ENCODE assay signal across 16 mouse cellular contexts in the genomic region with DNA sequence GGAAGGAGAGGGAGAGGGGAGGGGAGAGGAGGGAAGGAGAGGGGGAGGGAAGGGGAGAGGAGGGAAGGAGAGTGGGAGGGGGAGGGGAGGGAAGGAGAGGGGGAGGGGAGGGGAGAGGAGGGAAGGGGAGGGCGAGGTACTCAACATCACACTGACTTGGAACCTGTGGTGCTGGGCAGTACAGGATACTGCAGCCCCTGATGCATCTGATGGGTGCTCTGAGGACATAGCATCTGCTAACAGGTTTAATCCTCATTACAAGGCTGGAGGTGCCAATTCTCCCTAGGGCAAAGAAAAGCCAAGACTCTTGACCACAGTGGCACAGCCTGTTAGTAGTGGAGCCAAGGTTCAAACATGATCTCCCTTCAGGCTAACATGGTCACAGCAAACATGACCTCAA. TPM values are rescaled to one million over a fixed set of nuclear protein-coding genes. Genes with fewer than 3 reads are reported as not detected.
DNase-seq lines count a peak whose midpoint lies in the region; ATAC-seq lines count a peak whose summit lies in the region.
"Had no signal": no experiment of that assay in that cellular context is flagged by ENCODE, and none has a peak within 500 bp of the region (broad histone marks: within the 10 kb centered on the region; RNA-seq: fewer than 3 reads in every experiment).

No protein-coding gene starts in this region.

- no peak overlapping the region for H3K9ac ChIP-seq in kidney, embryonic 14.5 days (ENCODE audit: low read depth, low read length)
- no peak overlapping the region for H3K9ac ChIP-seq in hindbrain, embryonic 12.5 days
- H3K9ac ChIP-seq in neural tube, embryonic 13.5 days: no peak overlapping the region
- H3K9ac ChIP-seq: embryonic facial prominence, embryonic 15.5 days; forebrain, embryonic 12.5 days; limb, embryonic 13.5 days; liver, postnatal 0 days had no signal

- no peak for DNase-seq in kidney, adult 18-20 months
- DNase-seq in midbrain, embryonic 10.5 days (ENCODE audit: low spot score): no peak
- DNase-seq in thymus, postnatal 0 days (ENCODE audit: low spot score): no peak
- DNase-seq in frontal cortex, adult 2 months (ENCODE audit: extremely low spot score in 1 of 2, low spot score in 1 of 2): no peak
- DNase-seq: adrenal gland, adult 8-10 months; cerebellum, adult 2 months; kidney, adult 9 months; liver, postnatal 0 days; lung, postnatal 36 days; thymus, postnatal 4 days had no signal

- 0 out of 2 replicates have a peak, but pooled peaks cover 2% of the 10 kb centered on the region for H3K27me3 ChIP-seq in kidney, embryonic 14.5 days (ENCODE audit: control insufficient read depth, insufficient read depth, low read length)
- H3K27me3 ChIP-seq in hindbrain, embryonic 12.5 days: no peaks in the 10 kb centered on the region
- H3K27me3 ChIP-seq in midbrain, embryonic 10.5 days (ENCODE audit: low read depth, poor library complexity, severe bottlenecking): peaks cover 16% of the 10 kb centered on the region; the same call in 1 of the 2 replicates
- H3K27me3 ChIP-seq in neural tube, embryonic 13.5 days: no peaks in the 10 kb centered on the region
- H3K27me3 ChIP-seq: embryonic facial prominence, embryonic 15.5 days had no signal

- H3K4me1 ChIP-seq in kidney, embryonic 14.5 days (ENCODE audit: control insufficient read depth, insufficient read depth, low read length): peaks cover 6% of the 10 kb centered on the region
- H3K4me1 ChIP-seq in hindbrain, embryonic 12.5 days: peaks cover 19% of the 10 kb centered on the region
- peaks cover 55% of the 10 kb centered on the region for H3K4me1 ChIP-seq in midbrain, embryonic 10.5 days
- H3K4me1 ChIP-seq in neural tube, embryonic 13.5 days (replicated peaks): peaks cover 29% of the 10 kb centered on the region
- H3K4me1 ChIP-seq: limb, embryonic 13.5 days had no signal

- no peak overlapping the region for H3K27ac ChIP-seq in kidney, embryonic 14.5 days (ENCODE audit: low read depth, low read length)
- H3K27ac ChIP-seq in hindbrain, embryonic 12.5 days: peak overlapping the region; percentile 73
- peak overlapping the region; percentile 77 for H3K27ac ChIP-seq in midbrain, embryonic 10.5 days (replicated peaks)
- peak overlapping the region; percentile 80 for H3K27ac ChIP-seq in neural tube, embryonic 13.5 days (replicated peaks)
- H3K27ac ChIP-seq: embryonic facial prominence, embryonic 15.5 days; limb, embryonic 13.5 days had no signal

- no peak overlapping the region for H3K4me3 ChIP-seq in kidney, embryonic 14.5 days (ENCODE audit: low read length)
- H3K4me3 ChIP-seq in hindbrain, embryonic 12.5 days: no peak overlapping the region
- no peak overlapping the region for H3K4me3 ChIP-seq in midbrain, embryonic 10.5 days
- H3K4me3 ChIP-seq in neural tube, embryonic 13.5 days: no peak overlapping the region
- H3K4me3 ChIP-seq: embryonic facial prominence, embryonic 15.5 days; forebrain, embryonic 12.5 days; limb, embryonic 13.5 days had no signal

- WGBS in kidney, embryonic 14.5 days: no CpG with 5 or more reads among the region's 1 CpGs
- WGBS in hindbrain, embryonic 12.5 days: 83% methylated on average over 1 of the region's 1 CpGs
- 80% methylated on average over 1 of the region's 1 CpGs for WGBS in midbrain, embryonic 10.5 days
- WGBS in neural tube, embryonic 13.5 days: 50% methylated on average over 1 of the region's 1 CpGs

- H3K9me3 ChIP-seq in kidney, embryonic 14.5 days (ENCODE audit: control insufficient read depth, low read length): no peaks in the 10 kb centered on the region
- H3K9me3 ChIP-seq in hindbrain, embryonic 12.5 days (replicated peaks): no peaks in the 10 kb centered on the region
- no peaks in the 10 kb centered on the region for H3K9me3 ChIP-seq in midbrain, embryonic 10.5 days (replicated peaks)
- no peaks in the 10 kb centered on the region for H3K9me3 ChIP-seq in neural tube, embryonic 13.5 days
- H3K9me3 ChIP-seq: embryonic facial prominence, embryonic 15.5 days; forebrain, embryonic 12.5 days; limb, embryonic 13.5 days had no signal

- H3K36me3 ChIP-seq in kidney, embryonic 14.5 days (ENCODE audit: control insufficient read depth, insufficient read depth, low read length): no peaks in the 10 kb centered on the region
- H3K36me3 ChIP-seq in hindbrain, embryonic 12.5 days: no peaks in the 10 kb centered on the region
- H3K36me3 ChIP-seq in midbrain, embryonic 10.5 days: no peaks in the 10 kb centered on the region
- no peaks in the 10 kb centered on the region for H3K36me3 ChIP-seq in neural tube, embryonic 13.5 days
- H3K36me3 ChIP-seq: embryonic facial prominence, embryonic 15.5 days; forebrain, embryonic 12.5 days; limb, embryonic 13.5 days had no signal

- ATAC-seq in kidney, embryonic 14.5 days (ENCODE audit: low FRiP score, low TSS enrichment): 0 out of 2 replicates have a peak, but pooled peaks have one; percentile 21
- ATAC-seq in hindbrain, embryonic 12.5 days (ENCODE audit: low FRiP score): peak; percentile 26; the same call in 1 of the 2 replicates
- no peak for ATAC-seq in neural tube, embryonic 13.5 days (ENCODE audit: low read depth)
- ATAC-seq: liver, postnatal 0 days had no signal

- H3K4me2 ChIP-seq in kidney, embryonic 14.5 days (replicated peaks; ENCODE audit: low read depth, low read length): no peak overlapping the region
- H3K4me2 ChIP-seq in hindbrain, embryonic 12.5 days (replicated peaks): no peak overlapping the region
- no peak overlapping the region for H3K4me2 ChIP-seq in neural tube, embryonic 13.5 days
- H3K4me2 ChIP-seq: embryonic facial prominence, embryonic 15.5 days; forebrain, embryonic 12.5 days; limb, embryonic 13.5 days had no signal

RNA-seq across cellular contexts. Expression of gene Pin1, which starts 37.5 kb away (rescaled TPM):
- polyA plus RNA-seq in kidney, embryonic 14.5 days (2014; fragmentation: Nextera tagmentation; extraction: Ambion mirVana): 57.9 and 70.0 TPM in 2 replicates
- polyA plus RNA-seq in hindbrain, embryonic 12.5 days (2016; fragmentation: Nextera tagmentation; extraction: Ambion mirVana): 47.2 and 49.4 TPM in 2 replicates
- 84.0 and 91.4 TPM in 2 replicates for polyA plus RNA-seq in midbrain, embryonic 10.5 days (2016; fragmentation: Nextera tagmentation; extraction: Ambion mirVana)
- polyA plus RNA-seq in neural tube, embryonic 13.5 days (2015; fragmentation: Nextera tagmentation; extraction: Ambion mirVana): 55.4 and 58.9 TPM in 2 replicates
- 54.9 and 56.7 TPM in 2 replicates for polyA plus RNA-seq in thymus, postnatal 0 days (2015; fragmentation: Nextera tagmentation; extraction: Ambion mirVana)
- 38.9 and 42.4 TPM in 2 replicates for polyA plus RNA-seq in frontal cortex, adult 2 months (2012; rRNA removed)

RNA-seq across cellular contexts. Expression of gene Fbxl12, which starts 44.8 kb away (rescaled TPM):
- polyA plus RNA-seq in kidney, embryonic 14.5 days (2014; fragmentation: Nextera tagmentation; extraction: Ambion mirVana): 14.6 and 16.8 TPM in 2 replicates
- polyA plus RNA-seq in hindbrain, embryonic 12.5 days (2016; fragmentation: Nextera tagmentation; extraction: Ambion mirVana): 18.3 and 19.8 TPM in 2 replicates
- 20.4 and 21.2 TPM in 2 replicates for polyA plus RNA-seq in midbrain, embryonic 10.5 days (2016; fragmentation: Nextera tagmentation; extraction: Ambion mirVana)
- polyA plus RNA-seq in neural tube, embryonic 13.5 days (2015; fragmentation: Nextera tagmentation; extraction: Ambion mirVana): 16.0 and 16.2 TPM in 2 replicates
- polyA plus RNA-seq in thymus, postnatal 0 days (2015; fragmentation: Nextera tagmentation; extraction: Ambion mirVana): 149 and 159 TPM in 2 replicates
- polyA plus RNA-seq in frontal cortex, adult 2 months (2012; rRNA removed): 29.3 and 29.9 TPM in 2 replicates

RNA-seq across cellular contexts. Expression of gene Ubl5, which starts 46.7 kb away (rescaled TPM):
- 375 and 531 TPM in 2 replicates for polyA plus RNA-seq in kidney, embryonic 14.5 days (2014; fragmentation: Nextera tagmentation; extraction: Ambion mirVana)
- 445 and 471 TPM in 2 replicates for polyA plus RNA-seq in hindbrain, embryonic 12.5 days (2016; fragmentation: Nextera tagmentation; extraction: Ambion mirVana)
- polyA plus RNA-seq in midbrain, embryonic 10.5 days (2016; fragmentation: Nextera tagmentation; extraction: Ambion mirVana): 381 and 400 TPM in 2 replicates
- 479 and 545 TPM in 2 replicates for polyA plus RNA-seq in neural tube, embryonic 13.5 days (2015; fragmentation: Nextera tagmentation; extraction: Ambion mirVana)
- 658 and 685 TPM in 2 replicates for polyA plus RNA-seq in thymus, postnatal 0 days (2015; fragmentation: Nextera tagmentation; extraction: Ambion mirVana)
- 497 and 499 TPM in 2 replicates for polyA plus RNA-seq in frontal cortex, adult 2 months (2012; rRNA removed)

RNA-seq across cellular contexts. Expression of gene Olfm2, which starts 56.7 kb away (rescaled TPM):
- polyA plus RNA-seq in kidney, embryonic 14.5 days (2014; fragmentation: Nextera tagmentation; extraction: Ambion mirVana): 4.1 and 5.1 TPM in 2 replicates
- polyA plus RNA-seq in hindbrain, embryonic 12.5 days (2016; fragmentation: Nextera tagmentation; extraction: Ambion mirVana): 68.7 and 75.0 TPM in 2 replicates
- polyA plus RNA-seq in midbrain, embryonic 10.5 days (2016; fragmentation: Nextera tagmentation; extraction: Ambion mirVana): 26.8 and 34.6 TPM in 2 replicates
- 127 and 128 TPM in 2 replicates for polyA plus RNA-seq in neural tube, embryonic 13.5 days (2015; fragmentation: Nextera tagmentation; extraction: Ambion mirVana)
- polyA plus RNA-seq in thymus, postnatal 0 days (2015; fragmentation: Nextera tagmentation; extraction: Ambion mirVana): 0.24 and 0.52 TPM in 2 replicates
- 126 and 152 TPM in 2 replicates for polyA plus RNA-seq in frontal cortex, adult 2 months (2012; rRNA removed)
